Mouse (Mus musculus) forebrain, embryonic 16.5 days (tissue): ENCODE data around the gene Chchd3. TPM values are rescaled to one million over a fixed set of nuclear protein-coding genes. Genes with fewer than 3 reads are reported as not detected.

ENCODE experiments used
- ATAC-seq: fragments of 200-750 bp; cut with Nextera tagmentation; 2 replicates; pipeline ENCODE4 v1.8.0; 2017; ENCODE audit warnings: mild to moderate bottlenecking, moderate library complexity
- H3K27ac ChIP-seq: fragments of 300-500 bp; sonication (generic); 2 replicates; pipeline ENCODE4 v1.5.1; 2014; ENCODE audit warnings: low read length, control low read depth
- H3K27me3 ChIP-seq: fragments of 300-500 bp; sonication (generic); replicated peaks from 2 replicates; pipeline ENCODE4 v1.6.1; 2014; ENCODE audit warnings: low read length; ENCODE audit not compliant: control insufficient read depth, insufficient read depth
- H3K36me3 ChIP-seq: fragments of 300-500 bp; sonication (generic); 2 replicates; pipeline ENCODE4 v1.6.1; 2014; ENCODE audit not compliant: control insufficient read depth, insufficient read depth
- H3K4me1 ChIP-seq: fragments of 300-500 bp; sonication (generic); replicated peaks from 2 replicates; pipeline ENCODE4 v1.6.1; 2014; ENCODE audit warnings: low read length; ENCODE audit not compliant: control insufficient read depth, insufficient read depth
- H3K4me2 ChIP-seq: fragments of 300-500 bp; sonication (generic); 2 replicates; pipeline ENCODE4 v1.6.1; 2014; ENCODE audit warnings: mild to moderate bottlenecking, low read length, control low read depth
- H3K4me3 ChIP-seq: fragments of 300-500 bp; sonication (generic); replicated peaks from 2 replicates; pipeline ENCODE4 v1.5.1; 2014; ENCODE audit warnings: mild to moderate bottlenecking, low read length, control low read depth
- H3K9ac ChIP-seq: fragments of 300-500 bp; sonication (generic); replicated peaks from 2 replicates; pipeline ENCODE4 v1.6.1; 2014; ENCODE audit warnings: low read depth, low read length, control low read depth
- H3K9me3 ChIP-seq: fragments of 300-500 bp; sonication (generic); 2 replicates; pipeline ENCODE4 v1.6.1; 2016; ENCODE audit warnings: low read length; ENCODE audit not compliant: control insufficient read depth
- WGBS: fragments of 180-500 bp; shearing (Covaris S2); extraction: QIAGEN DNeasy Blood & Tissue Kit; methylation state at CpG from one replicate; pipeline ENCODE4 v1.1.7; 2014; 5-methylcytosine and 5-hydroxymethylcytosine counted together
- polyA plus RNA-seq: library from polyadenylated mRNA; unstranded; fragments of >200 nt; fragmentation: Nextera tagmentation; extraction: Ambion mirVana; gene quantifications from 2 replicates; pipeline ENCODE4 v1.2.1, GENCODE M21; 2015

Gene Chchd3
- polyA plus RNA-seq, 1 experiment from 2014 or later: 121 TPM

GRCm38 (mm10) chr6:32874176-32874575, 185.9 kb downstream of the Chchd3 start:
- Histone ChIP-seq H3K27me3 (no peaks in the 10 kb centered on the region), H3K36me3 (no peaks in the 10 kb centered on the region), H3K4me3 (no peak overlapping the region), H3K4me2 (no peak overlapping the region), H3K27ac (peak overlapping the region; percentile 60), H3K4me1 (peaks cover 7% of the 10 kb centered on the region), H3K9ac (no peak overlapping the region), H3K9me3 (no peaks in the 10 kb centered on the region)
- 21% methylated on average over 3 of the region's 3 CpGs for WGBS
- peak; percentile 33; the same call in 1 of the 2 replicates for ATAC-seq

GRCm38 (mm10) chr6:32872805-32873204, 187.3 kb downstream of the Chchd3 start:
- Histone ChIP-seq H3K36me3 (no peaks in the 10 kb centered on the region), H3K27me3 (no peaks in the 10 kb centered on the region), H3K4me1 (peaks cover 7% of the 10 kb centered on the region), H3K9ac (no peak overlapping the region), H3K4me3 (no peak overlapping the region), H3K9me3 (no peaks in the 10 kb centered on the region), H3K27ac (no peak overlapping the region), H3K4me2 (no peak overlapping the region)
- 95% methylated on average over 2 of the region's 2 CpGs for WGBS
- no peak for ATAC-seq

GRCm38 (mm10) chr6:32850960-32851359, 209.1 kb downstream of the Chchd3 start:
- Histone ChIP-seq H3K27ac (no peak overlapping the region), H3K36me3 (no peaks in the 10 kb centered on the region), H3K27me3 (no peaks in the 10 kb centered on the region), H3K4me2 (no peak overlapping the region), H3K9ac (no peak overlapping the region), H3K9me3 (no peaks in the 10 kb centered on the region), H3K4me3 (no peak overlapping the region), H3K4me1 (no peaks in the 10 kb centered on the region)
- 94% methylated on average over 4 of the region's 4 CpGs for WGBS
- ATAC-seq: no peak

DNA sequence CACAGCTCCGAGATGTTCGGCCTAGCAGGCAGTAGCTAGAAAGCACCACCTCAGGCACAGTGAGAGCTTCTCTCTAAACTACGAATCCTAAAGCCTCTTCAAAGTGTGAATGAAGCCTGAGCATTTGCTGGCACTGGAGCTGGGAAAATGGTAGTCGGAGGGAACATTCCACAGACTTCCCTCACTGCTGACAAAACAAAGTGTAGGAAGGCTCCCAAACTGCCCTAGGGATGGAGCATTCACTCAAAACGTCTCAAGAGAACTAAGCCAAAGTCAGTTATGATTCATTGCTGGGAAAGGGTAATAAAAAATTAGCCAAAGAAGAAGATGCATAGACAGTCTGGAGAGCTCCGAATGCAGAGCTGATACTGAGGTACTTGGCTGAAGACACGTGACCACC, 211.1 kb downstream of the Chchd3 start:
- Histone ChIP-seq H3K36me3 (no peaks in the 10 kb centered on the region), H3K4me3 (no peak overlapping the region), H3K27ac (no peak overlapping the region), H3K4me2 (no peak overlapping the region), H3K9me3 (no peaks in the 10 kb centered on the region), H3K9ac (no peak overlapping the region), H3K4me1 (no peaks in the 10 kb centered on the region), H3K27me3 (no peaks in the 10 kb centered on the region)
- 89% methylated on average over 7 of the region's 7 CpGs for WGBS
- ATAC-seq: no peak

- H3K27me3 ChIP-seq: no peaks in the 10 kb centered on the region
- H3K4me3 ChIP-seq: no peak overlapping the region
- 18% methylated on average over 1 of the region's 1 CpGs for WGBS
These were observed 214.6 kb downstream of the Chchd3 start for GRCm38 (mm10) chr6:32845463-32845862.

GRCm38 (mm10) chr6:32837939-32838301, 222.1 kb downstream of the Chchd3 start:
- no peaks in the 10 kb centered on the region for H3K36me3 ChIP-seq
- peak overlapping the region; percentile 62 for H3K27ac ChIP-seq
- no peaks in the 10 kb centered on the region for H3K27me3 ChIP-seq
- 22% methylated on average over 2 of the region's 2 CpGs for WGBS
- H3K4me3 ChIP-seq: no peak overlapping the region
- H3K9ac ChIP-seq: no peak overlapping the region
- H3K9me3 ChIP-seq: no peaks in the 10 kb centered on the region
- ATAC-seq: peak; percentile 77
- H3K4me1 ChIP-seq: peaks cover 15% of the 10 kb centered on the region
- H3K4me2 ChIP-seq: no peak overlapping the region

More at GRCm38 (mm10) chr6:32845463-32845862, 214.6 kb downstream of the Chchd3 start:
- Histone ChIP-seq H3K9me3 (no peaks in the 10 kb centered on the region), H3K27ac (no peak overlapping the region), H3K4me2 (no peak overlapping the region), H3K36me3 (no peaks in the 10 kb centered on the region), H3K4me1 (no peaks in the 10 kb centered on the region), H3K9ac (no peak overlapping the region)
- no peak for ATAC-seq

- peak; percentile 69 for ATAC-seq
- Histone ChIP-seq H3K27ac (peak overlapping the region; percentile 62), H3K36me3 (no peaks in the 10 kb centered on the region), H3K9me3 (no peaks in the 10 kb centered on the region), H3K9ac (no peak overlapping the region), H3K27me3 (no peaks in the 10 kb centered on the region), H3K4me1 (peaks cover 15% of the 10 kb centered on the region), H3K4me3 (no peak overlapping the region), H3K4me2 (no peak overlapping the region)
- WGBS: 45% methylated on average over 7 of the region's 7 CpGs
These were observed 222.7 kb downstream of the Chchd3 start for GRCm38 (mm10) chr6:32837165-32837938.

DNA sequence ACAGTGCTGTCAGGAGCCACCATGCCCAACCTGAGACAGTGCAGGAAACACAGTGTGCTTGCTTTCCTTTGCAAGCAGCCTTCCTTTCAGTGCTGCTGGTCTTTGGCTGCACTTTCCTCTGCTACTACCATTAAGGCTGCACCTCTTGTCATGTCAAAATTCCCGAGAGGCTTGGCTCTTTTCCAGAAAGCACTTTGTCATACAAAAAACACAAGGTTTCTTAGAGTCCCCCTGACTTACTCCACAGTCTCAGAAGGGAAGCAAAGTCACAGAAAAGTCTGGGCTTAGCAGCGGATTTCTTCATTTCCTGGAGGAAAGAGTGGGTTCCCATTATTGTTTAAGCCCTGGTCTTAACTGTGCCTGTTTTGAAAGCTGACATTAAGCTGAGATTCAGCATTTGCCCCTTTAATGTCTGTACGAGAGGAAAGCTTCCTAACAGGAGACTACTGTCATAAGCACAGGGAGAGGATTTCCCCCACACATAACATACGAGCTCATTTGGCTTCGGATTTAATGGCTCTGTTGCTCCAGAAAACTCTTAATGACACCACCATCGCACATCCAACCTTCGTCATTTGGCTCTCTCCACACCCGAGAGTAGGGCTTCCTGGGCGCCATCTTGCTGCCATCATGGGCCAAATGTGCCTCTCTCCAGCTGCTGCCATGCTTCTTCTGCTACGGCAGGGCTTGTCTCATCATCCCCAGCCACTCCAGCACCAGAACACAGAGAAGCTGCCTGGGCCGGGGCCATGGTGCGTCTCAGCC, 236.0 kb downstream of the Chchd3 start:
- peak overlapping the region; percentile 23; the same call in 1 of the 2 replicates for H3K27ac ChIP-seq
- no peaks in the 10 kb centered on the region for H3K9me3 ChIP-seq
- H3K4me1 ChIP-seq: peaks cover 8% of the 10 kb centered on the region
- 0 out of 2 replicates have a peak, but pooled peaks have one; percentile 23 for ATAC-seq
- no peak overlapping the region for H3K4me3 ChIP-seq
- no peaks in the 10 kb centered on the region for H3K27me3 ChIP-seq
- no peaks in the 10 kb centered on the region for H3K36me3 ChIP-seq
- no peak overlapping the region for H3K4me2 ChIP-seq
- WGBS: 66% methylated on average over 12 of the region's 12 CpGs
- no peak overlapping the region for H3K9ac ChIP-seq

GRCm38 (mm10) chr6:32818961-32819360, 241.1 kb downstream of the Chchd3 start:
- ATAC-seq: no peak
- 83% methylated on average over 4 of the region's 4 CpGs for WGBS
- Histone ChIP-seq H3K9me3 (no peaks in the 10 kb centered on the region), H3K36me3 (no peaks in the 10 kb centered on the region), H3K4me2 (no peak overlapping the region), H3K27ac (no peak overlapping the region), H3K4me1 (peaks cover 5% of the 10 kb centered on the region), H3K9ac (no peak overlapping the region), H3K27me3 (no peaks in the 10 kb centered on the region), H3K4me3 (no peak overlapping the region)
